Mouse (Mus musculus) small intestine, adult 2 months (tissue): ENCODE data around the gene Tcfl5. TPM values are rescaled to one million over a fixed set of nuclear protein-coding genes. Genes with fewer than 3 reads are reported as not detected.

Experiments
- H3K27ac ChIP-seq: fragments of 200-500 bp; 2 replicates; pipeline ENCODE4 v1.5.1; 2012; ENCODE audit warnings: low read depth, low read length, control low read depth, inconsistent platforms; ENCODE audit not compliant: insufficient read depth
- H3K27me3 ChIP-seq: fragments of 200-500 bp; 2 replicates; pipeline ENCODE4 v1.6.1; 2012; ENCODE audit warnings: mild to moderate bottlenecking, moderate library complexity, low read length, inconsistent platforms; ENCODE audit not compliant: control insufficient read depth, insufficient read depth
- H3K36me3 ChIP-seq: fragments of 200-500 bp; 2 replicates; pipeline ENCODE4 v1.6.1; 2012; ENCODE audit warnings: mild to moderate bottlenecking, low read length, control low read depth, inconsistent platforms; ENCODE audit not compliant: control insufficient read depth, insufficient read depth
- H3K4me1 ChIP-seq: fragments of 200-500 bp; 2 replicates; pipeline ENCODE4 v1.6.1; 2012; ENCODE audit warnings: low read length, inconsistent platforms, mixed read lengths; ENCODE audit not compliant: control insufficient read depth, insufficient read depth, insufficient read length
- H3K4me3 ChIP-seq: fragments of 200-500 bp; 2 replicates; pipeline ENCODE4 v1.5.1; 2012; ENCODE audit warnings: low read depth, mild to moderate bottlenecking, control low read depth, inconsistent platforms, low read length, moderate library complexity
- CTCF ChIP-seq: fragments of 200-500 bp; IDR thresholded peaks from 2 replicates; pipeline ENCODE4 v1.5.1; 2012; ENCODE audit warnings: low read depth, mild to moderate bottlenecking, control low read depth, inconsistent platforms, low read length, moderate library complexity, mixed read lengths; ENCODE audit not compliant: insufficient replicate concordance, insufficient read length; ENCODE audit errors: extremely low read depth
- POLR2A ChIP-seq: fragments of 200-500 bp; IDR thresholded peaks from 2 replicates; pipeline ENCODE4 v1.6.1; 2012; ENCODE audit warnings: low read depth, mild to moderate bottlenecking, control low read depth, inconsistent platforms, low read length, moderate library complexity
- WGBS: fragments of 180-500 bp; shearing (Covaris S2); methylation state at CpG from one replicate; pipeline ENCODE4 v1.1.7; 2018; 5-methylcytosine and 5-hydroxymethylcytosine counted together
- polyA plus RNA-seq: library from polyadenylated mRNA; depleted of rRNA; stranded (reverse); fragments of >200 nt; gene quantifications from 2 replicates; pipeline ENCODE4 v1.2.3, GENCODE M21; 2012; rRNA removed

The Tcfl5 gene
- not detected in 2 replicates for polyA plus RNA-seq

GRCm38 (mm10) chr2:180642555-180643260 is at the start of gene Tcfl5:
TSS of gene Tcfl5 (minus strand) at chr2:180642708.
- Histone ChIP-seq H3K27ac (no peak within 1 kb of the TSS), H3K27me3 (peaks cover 23% of the 10 kb centered on the region), H3K4me3 (no peak within 1 kb of the TSS), H3K36me3 (no peaks in the 10 kb centered on the region), H3K4me1 (no peaks in the 10 kb centered on the region)
- WGBS: 32% methylated on average over 56 of the region's 56 CpGs
- TF ChIP-seq CTCF (no peak), POLR2A (no peak)

- 80% methylated on average over 5 of the region's 5 CpGs for WGBS
- Histone ChIP-seq H3K4me1 (no peaks in the 10 kb centered on the region; the same call in none of the 2 replicates), H3K36me3 (peaks cover 57% of the 10 kb centered on the region), H3K27me3 (no peaks in the 10 kb centered on the region), H3K27ac (no peak overlapping the region), H3K4me3 (no peak overlapping the region)
- TF ChIP-seq CTCF: no peak
- no peak for TF ChIP-seq POLR2A
Measured at GRCm38 (mm10) chr2:180689841-180690240, 47.3 kb upstream of the Tcfl5 start.

DNA sequence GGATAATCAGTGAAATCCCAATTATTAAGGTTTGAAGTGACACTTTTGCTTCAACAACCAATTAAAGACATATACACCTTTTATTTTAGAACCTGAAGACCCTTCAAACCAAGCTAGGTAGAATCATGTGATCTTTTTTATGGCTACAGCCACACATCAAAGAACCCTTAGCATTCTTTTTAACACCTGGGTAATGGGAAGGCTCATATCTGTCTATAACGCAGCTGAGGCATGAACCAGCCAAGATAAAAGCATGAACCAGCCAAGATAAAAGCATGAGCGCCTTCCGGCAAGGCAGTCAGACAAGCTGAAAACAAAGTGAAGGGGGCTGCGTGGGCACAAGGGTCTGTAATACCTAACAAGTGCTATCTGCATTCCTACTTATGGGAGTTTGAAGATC is 41.5 kb upstream of the Tcfl5 start:
- H3K27me3 ChIP-seq: no peaks in the 10 kb centered on the region
- TF ChIP-seq CTCF: no peak
- TF ChIP-seq POLR2A: no peak
- H3K4me1 ChIP-seq: no peaks in the 10 kb centered on the region
- peaks cover 74% of the 10 kb centered on the region for H3K36me3 ChIP-seq
- H3K4me3 ChIP-seq: no peak overlapping the region
- no peak overlapping the region for H3K27ac ChIP-seq
- 79% methylated on average over 4 of the region's 4 CpGs for WGBS

GRCm38 (mm10) chr2:180683524-180683923 is 41.0 kb upstream of the Tcfl5 start:
- H3K27me3 ChIP-seq: no peaks in the 10 kb centered on the region
- 89% methylated on average over 2 of the region's 2 CpGs for WGBS
- H3K4me1 ChIP-seq: no peaks in the 10 kb centered on the region
- peaks cover 69% of the 10 kb centered on the region for H3K36me3 ChIP-seq
- no peak overlapping the region for H3K27ac ChIP-seq
- no peak overlapping the region for H3K4me3 ChIP-seq
- TF ChIP-seq CTCF: no peak
- TF ChIP-seq POLR2A: no peak

GRCm38 (mm10) chr2:180681225-180681624 is 38.7 kb upstream of the Tcfl5 start:
- H3K4me3 ChIP-seq: no peak overlapping the region
- H3K27ac ChIP-seq: no peak overlapping the region
- no peak for TF ChIP-seq POLR2A
- TF ChIP-seq CTCF: no peak
- peaks cover 49% of the 10 kb centered on the region for H3K36me3 ChIP-seq
- no peaks in the 10 kb centered on the region for H3K27me3 ChIP-seq
- 55% methylated on average over 2 of the region's 2 CpGs for WGBS
- H3K4me1 ChIP-seq: no peaks in the 10 kb centered on the region

- Histone ChIP-seq H3K4me1 (no peaks in the 10 kb centered on the region), H3K4me3 (no peak overlapping the region), H3K27ac (no peak overlapping the region), H3K27me3 (no peaks in the 10 kb centered on the region), H3K36me3 (peaks cover 40% of the 10 kb centered on the region)
- 15% methylated on average over 4 of the region's 4 CpGs for WGBS
- TF ChIP-seq CTCF (peak; percentile 70; the same call in 1 of the 2 replicates), POLR2A (no peak)
Measured at GRCm38 (mm10) chr2:180678609-180679140, 36.2 kb upstream of the Tcfl5 start.

GRCm38 (mm10) chr2:180676706-180677105 is 34.2 kb upstream of the Tcfl5 start:
- H3K27ac ChIP-seq: no peak overlapping the region
- H3K36me3 ChIP-seq: peaks cover 40% of the 10 kb centered on the region
- TF ChIP-seq CTCF (no peak), POLR2A (no peak)
- WGBS: 48% methylated on average over 2 of the region's 2 CpGs
- H3K4me1 ChIP-seq: no peaks in the 10 kb centered on the region
- H3K27me3 ChIP-seq: no peaks in the 10 kb centered on the region
- H3K4me3 ChIP-seq: no peak overlapping the region

DNA sequence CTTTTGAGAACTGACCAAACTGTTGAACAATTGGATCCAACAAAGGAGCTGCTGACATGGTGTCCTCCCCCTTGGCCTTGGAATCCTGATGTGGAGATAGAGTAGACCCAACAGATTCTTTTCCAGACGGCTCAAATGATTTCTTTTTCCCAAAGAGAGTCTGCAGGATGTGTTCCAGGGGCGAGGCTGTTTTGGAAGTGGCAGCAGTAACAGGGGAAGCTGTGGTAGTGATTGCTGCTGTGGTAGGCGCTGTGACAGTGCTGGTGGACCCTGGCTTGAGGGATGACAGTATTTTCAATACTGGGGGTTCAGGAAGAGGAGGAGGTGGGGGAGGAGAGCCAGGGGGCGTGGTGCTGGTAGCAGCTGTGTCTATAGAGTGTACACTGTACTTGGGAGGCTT is 19.5 kb upstream of the Tcfl5 start:
- TF ChIP-seq CTCF (no peak), POLR2A (no peak)

More for the DNA sequence above, 19.5 kb upstream of the Tcfl5 start:
- Histone ChIP-seq H3K4me1 (no peaks in the 10 kb centered on the region), H3K27me3 (no peaks in the 10 kb centered on the region), H3K27ac (no peak overlapping the region), H3K4me3 (no peak overlapping the region), H3K36me3 (peaks cover 31% of the 10 kb centered on the region)
- WGBS: 81% methylated on average over 4 of the region's 4 CpGs
